Mouse (Mus musculus): ENCODE data around the gene Agtrap.

- no peak for TF ChIP-seq CTCF (IDR thresholded peaks at IDR 0.05; ENCODE audit: borderline replicate concordance, extremely low read depth, insufficient read depth, insufficient read length)
- no peak for TF ChIP-seq POLR2A (IDR thresholded peaks at IDR 0.05; ENCODE audit: borderline replicate concordance, extremely low read depth, insufficient read depth, insufficient read length, poor library complexity, severe bottlenecking)
These were observed 3.4 kb upstream of the Agtrap start for GRCm38 (mm10) chr4:148091181-148091580.

Measured in brain, embryonic 14.5 days (tissue).